ENCODE assay signal across 11 mouse cellular contexts in the genomic region with DNA sequence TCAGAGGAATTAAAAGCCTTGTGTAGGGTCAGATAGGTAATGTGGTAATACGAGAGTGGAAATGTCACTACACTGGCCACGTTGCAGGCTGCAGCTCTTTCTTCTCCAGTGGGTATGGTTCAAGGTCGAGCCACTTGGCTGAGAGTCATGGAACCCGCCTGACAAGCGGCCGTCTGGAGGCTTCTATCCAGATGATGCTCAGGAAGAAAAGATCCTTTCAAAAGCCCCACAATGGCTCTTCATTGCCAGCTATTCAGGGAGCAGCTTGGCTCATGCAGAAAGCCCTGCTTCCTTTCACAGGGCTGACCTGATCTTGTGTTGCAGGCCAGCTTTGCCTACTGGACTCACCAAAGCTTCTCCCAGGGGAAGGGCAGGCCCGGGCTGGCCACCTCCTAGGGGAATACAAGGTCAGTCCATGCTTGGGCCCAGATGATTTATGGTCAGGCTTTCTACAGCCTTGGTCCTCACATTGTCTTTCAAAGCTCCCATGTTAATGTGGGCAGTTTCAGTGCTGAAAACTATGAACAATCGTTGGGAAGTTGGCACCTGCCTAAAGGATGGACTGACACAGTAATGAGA.
DNase-seq lines count a peak whose midpoint lies in the region; ATAC-seq lines count a peak whose summit lies in the region.
"Had no signal": no experiment of that assay in that cellular context is flagged by ENCODE, and none has a peak within 500 bp of the region (broad histone marks: within the 10 kb centered on the region; RNA-seq: fewer than 3 reads in every experiment).

No protein-coding gene starts in this region.

- H3K27me3 ChIP-seq in forebrain, embryonic 15.5 days, result no peaks in the 10 kb centered on the region
- H3K27me3 ChIP-seq in forebrain, embryonic 12.5 days, result no peaks in the 10 kb centered on the region
- H3K27me3 ChIP-seq in neural tube, embryonic 12.5 days (replicated peaks), result no peaks in the 10 kb centered on the region
- H3K27me3 ChIP-seq in hindbrain, embryonic 15.5 days, result no peaks in the 10 kb centered on the region
- H3K27me3 ChIP-seq: lung, embryonic 15.5 days had no signal

- H3K4me1 ChIP-seq in forebrain, embryonic 15.5 days, result peaks cover 25% of the 10 kb centered on the region
- H3K4me1 ChIP-seq in forebrain, embryonic 12.5 days, result peaks cover 17% of the 10 kb centered on the region; the same call in 1 of the 2 replicates
- H3K4me1 ChIP-seq in neural tube, embryonic 12.5 days, result peaks cover 8% of the 10 kb centered on the region
- peaks cover 14% of the 10 kb centered on the region for H3K4me1 ChIP-seq in hindbrain, embryonic 15.5 days (replicated peaks)

- H3K27ac ChIP-seq in forebrain, embryonic 15.5 days (replicated peaks), result no peak overlapping the region; the same call in 1 of the 2 replicates
- H3K27ac ChIP-seq in forebrain, embryonic 12.5 days, result no peak overlapping the region
- no peak overlapping the region for H3K27ac ChIP-seq in neural tube, embryonic 12.5 days
- H3K27ac ChIP-seq in hindbrain, embryonic 15.5 days (replicated peaks), result no peak overlapping the region
- H3K27ac ChIP-seq: lung, embryonic 15.5 days had no signal

- no peak overlapping the region for H3K4me3 ChIP-seq in forebrain, embryonic 15.5 days
- H3K4me3 ChIP-seq in forebrain, embryonic 12.5 days (replicated peaks), result no peak overlapping the region
- H3K4me3 ChIP-seq in neural tube, embryonic 12.5 days, result no peak overlapping the region
- H3K4me3 ChIP-seq in hindbrain, embryonic 15.5 days, result no peak overlapping the region
- H3K4me3 ChIP-seq: layer of hippocampus, adult 2 months; lung, embryonic 15.5 days had no signal

- H3K9me3 ChIP-seq in forebrain, embryonic 15.5 days, result no peaks in the 10 kb centered on the region
- no peaks in the 10 kb centered on the region for H3K9me3 ChIP-seq in forebrain, embryonic 12.5 days
- H3K9me3 ChIP-seq in neural tube, embryonic 12.5 days, result no peaks in the 10 kb centered on the region
- no peaks in the 10 kb centered on the region for H3K9me3 ChIP-seq in hindbrain, embryonic 15.5 days
- H3K9me3 ChIP-seq: lung, embryonic 15.5 days had no signal

- no peak for DNase-seq in neural tube, embryonic 10.5 days (ENCODE audit: extremely low spot score, low spot score)
- DNase-seq in ovary, postnatal 10 days (ENCODE audit: low spot score), result no peak
- DNase-seq: heart, postnatal 10 days; kidney, adult 11 months had no signal

- WGBS in forebrain, embryonic 15.5 days, result 48% methylated on average over 8 of the region's 8 CpGs
- WGBS in forebrain, embryonic 12.5 days, result 54% methylated on average over 8 of the region's 8 CpGs
- WGBS in neural tube, embryonic 12.5 days, result 32% methylated on average over 8 of the region's 8 CpGs
- 38% methylated on average over 8 of the region's 8 CpGs for WGBS in hindbrain, embryonic 15.5 days

- H3K36me3 ChIP-seq in forebrain, embryonic 15.5 days, result no peaks in the 10 kb centered on the region
- no peaks in the 10 kb centered on the region for H3K36me3 ChIP-seq in forebrain, embryonic 12.5 days (replicated peaks)
- H3K36me3 ChIP-seq in neural tube, embryonic 12.5 days, result no peaks in the 10 kb centered on the region
- H3K36me3 ChIP-seq in hindbrain, embryonic 15.5 days, result no peaks in the 10 kb centered on the region
- H3K36me3 ChIP-seq: lung, embryonic 15.5 days had no signal

- H3K9ac ChIP-seq in forebrain, embryonic 15.5 days (replicated peaks), result no peak overlapping the region
- H3K9ac ChIP-seq in forebrain, embryonic 12.5 days, result no peak overlapping the region
- H3K9ac ChIP-seq in neural tube, embryonic 12.5 days, result no peak overlapping the region
- no peak overlapping the region for H3K9ac ChIP-seq in hindbrain, embryonic 15.5 days
- H3K9ac ChIP-seq: lung, embryonic 15.5 days had no signal

- ATAC-seq in forebrain, embryonic 15.5 days (replicated peaks), result peak; percentile 31; the same call in 1 of the 2 replicates
- no peak for ATAC-seq in forebrain, embryonic 12.5 days (ENCODE audit: low FRiP score)
- ATAC-seq in neural tube, embryonic 12.5 days (ENCODE audit: low FRiP score, low read depth), result 0 out of 2 replicates have a peak, but pooled peaks have one; percentile 41
- ATAC-seq in hindbrain, embryonic 15.5 days (ENCODE audit: low FRiP score, low read depth), result peak; percentile 68
- no peak for ATAC-seq in CD4-positive, CD25-positive, alpha-beta regulatory T cell, adult 4 months

- H3K4me2 ChIP-seq in forebrain, embryonic 15.5 days (replicated peaks), result no peak overlapping the region
- no peak overlapping the region for H3K4me2 ChIP-seq in forebrain, embryonic 12.5 days
- no peak overlapping the region for H3K4me2 ChIP-seq in neural tube, embryonic 12.5 days (replicated peaks)
- H3K4me2 ChIP-seq in hindbrain, embryonic 15.5 days, result no peak overlapping the region
- H3K4me2 ChIP-seq: lung, embryonic 15.5 days had no signal

Comparison
In these comparisons a context has a peak if more than half of its experiments do, and no peak if none do; other contexts are left out.
1. ATAC-seq: peak in forebrain, embryonic 15.5 days (single experiment), neural tube, embryonic 12.5 days (single experiment) and hindbrain, embryonic 15.5 days (single experiment); none in forebrain, embryonic 12.5 days (single experiment) and CD4-positive, CD25-positive, alpha-beta regulatory T cell, adult 4 months (single experiment).